Comparison of ENCODE assay signal across 17 mouse cellular contexts in genomic region chr12:83004014-83004682, GRCm38 (mm10).
DNase-seq lines count a peak whose midpoint lies in the region.
"Had no signal": no experiment of that assay in that cellular context is flagged by ENCODE, and none has a peak within 500 bp of the region (broad histone marks: within the 10 kb centered on the region; RNA-seq: fewer than 3 reads in every experiment).

No protein-coding gene starts in this region.

- intact Hi-C loops in heart, postnatal 14 days (cut with DNase I), result no loop called here
- intact Hi-C loops in left cerebral cortex, postnatal 36 days (cut with DNase I), result no loop called here

- DNase-seq in cerebellum, postnatal 10 days, result peak; percentile 28 to 29
- DNase-seq in cerebellum, postnatal 25 days, result no peak
- DNase-seq in heart, adult 11 months, result peak; percentile 69
- no peak for DNase-seq in heart, postnatal 14 days
- peak; percentile 34 for DNase-seq in right cerebral cortex, adult 18-20 months
- DNase-seq in right cerebral cortex, postnatal 4 days, result no peak
- peak; percentile 26 to 36 for DNase-seq in left cerebral cortex, postnatal 36 days (ENCODE audit: low spot score in 2 of 2)
- DNase-seq in heart, adult 18-20 months, result no peak
- DNase-seq: adrenal gland, postnatal 14 days; cerebellum, adult 9-10 months; gastrocnemius, postnatal 25 days; heart, postnatal 36 days; kidney, adult 18-20 months; layer of hippocampus, adult 9-11 months; lung, adult 18-20 months; lung, postnatal 10 days; thymus, postnatal 14 days had no signal

Comparison
In these comparisons a context has a peak if more than half of its experiments do, and no peak if none do; other contexts are left out.
1. DNase-seq: peak in cerebellum, postnatal 10 days (2 of 2), heart, adult 11 months (single experiment), right cerebral cortex, adult 18-20 months (single experiment) and left cerebral cortex, postnatal 36 days (2 of 2); none in cerebellum, postnatal 25 days (0 of 2), heart, postnatal 14 days (0 of 2), right cerebral cortex, postnatal 4 days (single experiment) and heart, adult 18-20 months (0 of 2).